Mouse (Mus musculus): ENCODE measurements at regions not wholly inside any gene's neighbourhood (a gene's known extent, or its start where the extent isn't known, plus 50 kb on each side); places are given as distances from the start of the nearest gene placed in this dataset.

- no peak for DNase-seq (ENCODE audit: low spot score)
These were observed 249.3 kb upstream of the Hnrnpa3 start for GRCm38 (mm10) chr2:75409806-75410205.

GRCm38 (mm10) chr2:75412735-75413134 is 246.3 kb upstream of the Hnrnpa3 start:
- DNase-seq (ENCODE audit: low spot score) = no peak

- DNase-seq (ENCODE audit: low spot score) = no peak
These were observed 240.4 kb upstream of the Hnrnpa3 start for GRCm38 (mm10) chr2:75418689-75419088.

GRCm38 (mm10) chr2:75419142-75419541 is 239.9 kb upstream of the Hnrnpa3 start:
- no peak for DNase-seq (ENCODE audit: low spot score)

- no peak for DNase-seq (ENCODE audit: low spot score)
These were observed 236.0 kb upstream of the Hnrnpa3 start for GRCm38 (mm10) chr2:75422798-75423685.

GRCm38 (mm10) chr2:75423872-75424271 is 235.2 kb upstream of the Hnrnpa3 start:
- DNase-seq (ENCODE audit: low spot score) = no peak

- DNase-seq (ENCODE audit: low spot score) = no peak
These were observed 234.7 kb upstream of the Hnrnpa3 start for GRCm38 (mm10) chr2:75424363-75424762.

GRCm38 (mm10) chr2:75424911-75425310 is 234.2 kb upstream of the Hnrnpa3 start:
- DNase-seq (ENCODE audit: low spot score) = no peak

GRCm38 (mm10) chr2:75425384-75425783 is 233.7 kb upstream of the Hnrnpa3 start:
- DNase-seq (ENCODE audit: low spot score) = no peak

- DNase-seq (ENCODE audit: low spot score) = no peak
These were observed 233.3 kb upstream of the Hnrnpa3 start for GRCm38 (mm10) chr2:75425791-75426190.

- no peak for DNase-seq (ENCODE audit: low spot score)
These were observed 231.1 kb upstream of the Hnrnpa3 start for GRCm38 (mm10) chr2:75427936-75428458.

GRCm38 (mm10) chr2:75430161-75430940 is 228.7 kb upstream of the Hnrnpa3 start:
- no peak for DNase-seq (ENCODE audit: low spot score)

- no peak for DNase-seq (ENCODE audit: low spot score)
These were observed 227.1 kb upstream of the Hnrnpa3 start for GRCm38 (mm10) chr2:75431981-75432380.

- DNase-seq (ENCODE audit: low spot score) = no peak
These were observed 224.5 kb upstream of the Hnrnpa3 start for GRCm38 (mm10) chr2:75434521-75434920.

GRCm38 (mm10) chr2:75439522-75440230 is 219.4 kb upstream of the Hnrnpa3 start:
- DNase-seq (ENCODE audit: low spot score) = no peak

- DNase-seq (ENCODE audit: low spot score) = no peak
These were observed 216.4 kb upstream of the Hnrnpa3 start for GRCm38 (mm10) chr2:75442632-75443031.

GRCm38 (mm10) chr2:75445189-75445588 is 213.9 kb upstream of the Hnrnpa3 start:
- DNase-seq (ENCODE audit: low spot score) = no peak

- DNase-seq (ENCODE audit: low spot score) = no peak
These were observed 211.9 kb upstream of the Hnrnpa3 start for GRCm38 (mm10) chr2:75446996-75447715.

GRCm38 (mm10) chr2:75448221-75448620 is 210.8 kb upstream of the Hnrnpa3 start:
- DNase-seq (ENCODE audit: low spot score) = no peak

GRCm38 (mm10) chr2:75451846-75452267 is 207.2 kb upstream of the Hnrnpa3 start:
- no peak for DNase-seq (ENCODE audit: low spot score)
